Mouse (Mus musculus) midbrain, embryonic 10.5 days (tissue): ENCODE results near the gene Kcnj10. TPM values are rescaled to one million over a fixed set of nuclear protein-coding genes. Genes with fewer than 3 reads are reported as not detected.

Experiments
- DNase-seq: peaks from one replicate; pipeline ENCODE4 v3.0.0-alpha.2; 2017; ENCODE audit warnings: low spot score
- H3K27ac ChIP-seq: fragments of 300-500 bp; sonication (generic); replicated peaks from 2 replicates; pipeline ENCODE4 v1.5.1; 2016; ENCODE audit warnings: mild to moderate bottlenecking
- H3K27me3 ChIP-seq: fragments of 300-500 bp; sonication (generic); 2 replicates; pipeline ENCODE4 v1.6.1; 2016; ENCODE audit warnings: low read depth, mild to moderate bottlenecking; ENCODE audit not compliant: poor library complexity, severe bottlenecking
- H3K36me3 ChIP-seq: fragments of 300-500 bp; sonication (generic); 2 replicates; pipeline ENCODE4 v1.6.1; 2016; ENCODE audit warnings: mild to moderate bottlenecking, moderate library complexity
- H3K4me1 ChIP-seq: fragments of 300-500 bp; sonication (generic); 2 replicates; pipeline ENCODE4 v1.6.1; 2016
- H3K4me3 ChIP-seq: fragments of 300-500 bp; sonication (generic); 2 replicates; pipeline ENCODE4 v1.5.1; 2016; ENCODE audit warnings: mild to moderate bottlenecking, moderate library complexity
- H3K9me3 ChIP-seq: fragments of 300-500 bp; sonication (generic); replicated peaks from 2 replicates; pipeline ENCODE4 v1.6.1; 2016; ENCODE audit warnings: mild to moderate bottlenecking
- WGBS: fragments of 180-500 bp; shearing (Covaris S2); methylation state at CpG from one replicate; pipeline ENCODE4 v1.1.7; 2016; 5-methylcytosine and 5-hydroxymethylcytosine counted together
- polyA plus RNA-seq: library from polyadenylated mRNA; unstranded; fragments of >200 nt; fragmentation: Nextera tagmentation; extraction: Ambion mirVana; gene quantifications from 2 replicates; pipeline ENCODE4 v1.2.1, GENCODE M21; 2016

Gene Kcnj10
- polyA plus RNA-seq, 1 experiment from 2014 or later, result 0.46 TPM

DNA sequence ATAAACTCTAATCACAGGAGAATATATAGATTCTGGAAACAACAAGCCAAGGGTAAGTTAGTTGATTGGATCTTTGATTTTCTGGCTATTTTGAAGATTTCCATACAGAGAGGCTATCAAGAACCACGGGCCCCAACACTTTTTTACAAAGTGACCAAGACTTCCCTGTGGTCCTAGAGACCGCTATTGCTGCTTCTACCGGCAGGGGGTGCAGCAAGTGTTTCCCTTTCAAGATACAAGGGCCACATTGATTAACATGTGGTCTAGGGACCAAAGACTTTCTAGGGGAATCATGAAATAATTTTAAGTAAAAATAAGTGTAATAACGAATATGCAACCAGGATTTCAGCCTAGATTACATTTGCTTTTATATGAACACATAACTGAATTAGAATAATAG is 69.8 kb downstream of the Kcnj10 start:
- peak; percentile 60 for DNase-seq
- Histone ChIP-seq H3K36me3 (no peaks in the 10 kb centered on the region), H3K9me3 (no peaks in the 10 kb centered on the region), H3K4me3 (no peak overlapping the region), H3K27ac (no peak overlapping the region), H3K4me1 (peaks cover 8% of the 10 kb centered on the region), H3K27me3 (peaks cover 8% of the 10 kb centered on the region)
- WGBS, result 9% methylated on average over 4 of the region's 4 CpGs

DNA sequence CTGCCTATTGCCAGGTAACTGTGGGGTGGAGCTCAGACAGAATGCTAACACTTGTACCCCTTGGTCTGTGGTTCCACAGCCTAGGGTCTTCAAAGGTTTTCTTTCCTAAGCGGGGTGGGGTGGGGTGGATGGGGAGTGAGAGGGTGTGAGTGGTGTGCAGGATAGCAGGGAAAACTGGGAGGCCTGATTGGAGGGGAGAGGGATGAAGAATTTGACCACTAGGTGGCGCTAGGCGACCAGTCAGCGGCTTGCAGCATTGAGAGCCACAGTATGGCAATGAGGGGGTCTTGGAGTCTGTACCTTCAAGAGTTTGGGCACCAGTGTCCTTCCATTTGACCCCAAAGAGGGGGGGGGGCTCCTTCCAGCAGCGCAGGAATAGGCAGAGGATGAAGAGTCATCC is 71.2 kb downstream of the Kcnj10 start:
- no peaks in the 10 kb centered on the region for H3K9me3 ChIP-seq
- H3K27me3 ChIP-seq, result peaks cover 8% of the 10 kb centered on the region
- DNase-seq, result peak; percentile 83
- H3K36me3 ChIP-seq, result no peaks in the 10 kb centered on the region
- H3K4me1 ChIP-seq, result 0 out of 2 replicates have a peak, but pooled peaks cover 3% of the 10 kb centered on the region
- no peak overlapping the region for H3K27ac ChIP-seq
- 0% methylated on average over 5 of the region's 5 CpGs for WGBS
- no peak overlapping the region for H3K4me3 ChIP-seq

DNA sequence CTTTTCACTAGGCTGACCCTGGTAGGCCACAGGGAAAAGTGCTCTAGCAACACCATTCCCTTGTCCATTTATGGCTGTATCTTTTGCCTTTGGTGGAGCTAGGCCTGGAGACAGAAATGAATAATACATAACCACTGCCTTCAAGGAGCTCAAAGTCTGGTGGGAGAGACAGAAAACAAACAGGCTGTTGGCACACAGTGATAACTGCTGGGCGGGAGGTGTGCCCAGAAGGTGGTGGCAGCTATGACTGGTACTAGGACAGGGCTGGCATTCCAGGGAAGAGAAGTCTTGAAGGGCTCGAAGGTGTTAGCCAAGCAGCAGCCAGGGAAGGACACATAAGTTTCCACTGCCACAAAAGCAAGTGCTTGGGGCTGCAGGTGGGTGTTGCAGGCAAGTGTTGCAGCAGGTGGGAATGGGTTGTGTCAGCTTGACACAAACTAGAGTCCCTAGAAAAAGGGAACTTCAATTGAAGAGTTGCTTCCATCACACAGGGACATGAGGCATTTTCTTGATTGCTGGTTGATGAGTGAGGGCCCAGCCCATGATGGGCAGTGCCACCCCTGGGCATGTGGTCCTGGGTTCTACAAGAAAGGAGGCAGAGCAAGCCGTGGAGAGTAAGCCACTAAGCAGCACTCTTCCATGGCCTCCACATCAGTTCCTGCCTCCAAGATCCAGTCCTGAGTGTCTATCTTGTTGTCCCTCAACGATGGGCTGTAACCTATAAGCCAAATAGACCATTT is 72.7 kb downstream of the Kcnj10 start:
- peak; percentile 7 for DNase-seq
- Histone ChIP-seq H3K27me3 (peaks cover 4% of the 10 kb centered on the region; the same call in 1 of the 2 replicates), H3K4me3 (no peak overlapping the region), H3K4me1 (peaks cover 7% of the 10 kb centered on the region), H3K27ac (no peak overlapping the region), H3K36me3 (no peaks in the 10 kb centered on the region), H3K9me3 (no peaks in the 10 kb centered on the region)
- 89% methylated on average over 4 of the region's 4 CpGs for WGBS

DNA sequence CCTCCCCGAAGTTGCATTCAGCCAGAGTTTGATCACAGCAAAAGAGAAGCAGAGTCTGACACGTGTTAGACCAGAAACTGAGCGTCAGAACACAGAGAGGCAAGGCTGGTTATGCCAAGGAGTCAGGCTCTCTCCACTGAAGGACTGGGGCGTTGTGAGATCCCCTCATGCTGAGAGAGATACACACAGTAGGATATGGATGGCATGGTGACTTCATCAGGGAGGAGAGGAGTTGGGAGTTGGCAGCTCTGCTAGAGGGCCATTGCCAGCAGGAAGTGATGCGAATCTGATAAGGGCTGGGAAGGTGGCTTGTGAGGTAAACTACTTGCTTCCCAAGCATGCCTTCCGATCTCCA is 73.2 kb downstream of the Kcnj10 start:
- H3K4me1 ChIP-seq, result peaks cover 7% of the 10 kb centered on the region
- H3K9me3 ChIP-seq, result no peaks in the 10 kb centered on the region
- peaks cover 4% of the 10 kb centered on the region; the same call in 1 of the 2 replicates for H3K27me3 ChIP-seq
- no peaks in the 10 kb centered on the region for H3K36me3 ChIP-seq
- DNase-seq, result no peak
- H3K4me3 ChIP-seq, result no peak overlapping the region
- H3K27ac ChIP-seq, result no peak overlapping the region
- WGBS, result 88% methylated on average over 6 of the region's 6 CpGs

DNA sequence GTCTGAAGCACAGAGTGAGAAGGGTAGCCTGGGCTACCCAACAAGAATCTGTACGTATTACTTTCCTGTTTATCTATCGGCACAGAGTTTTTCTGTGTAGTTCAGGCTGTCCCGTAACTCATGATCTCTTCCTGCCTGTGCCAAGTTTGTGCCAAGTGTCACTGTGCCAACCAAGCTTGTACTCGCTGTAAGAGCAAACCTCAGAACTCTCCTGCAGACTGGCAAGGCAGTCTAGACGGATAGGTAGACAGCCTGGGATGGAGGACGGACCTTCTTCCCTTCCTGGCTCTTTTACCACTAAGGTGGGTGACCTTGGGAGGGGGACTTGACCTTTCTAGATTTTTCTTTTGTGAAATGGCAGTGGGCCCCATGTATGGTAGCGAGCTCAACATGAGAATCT is 74.1 kb downstream of the Kcnj10 start:
- Histone ChIP-seq H3K4me3 (no peak overlapping the region), H3K9me3 (no peaks in the 10 kb centered on the region), H3K27me3 (peaks cover 4% of the 10 kb centered on the region; the same call in 1 of the 2 replicates), H3K36me3 (no peaks in the 10 kb centered on the region), H3K27ac (no peak overlapping the region), H3K4me1 (peaks cover 4% of the 10 kb centered on the region)
- no peak for DNase-seq
- WGBS, result 84% methylated on average over 7 of the region's 7 CpGs

DNA sequence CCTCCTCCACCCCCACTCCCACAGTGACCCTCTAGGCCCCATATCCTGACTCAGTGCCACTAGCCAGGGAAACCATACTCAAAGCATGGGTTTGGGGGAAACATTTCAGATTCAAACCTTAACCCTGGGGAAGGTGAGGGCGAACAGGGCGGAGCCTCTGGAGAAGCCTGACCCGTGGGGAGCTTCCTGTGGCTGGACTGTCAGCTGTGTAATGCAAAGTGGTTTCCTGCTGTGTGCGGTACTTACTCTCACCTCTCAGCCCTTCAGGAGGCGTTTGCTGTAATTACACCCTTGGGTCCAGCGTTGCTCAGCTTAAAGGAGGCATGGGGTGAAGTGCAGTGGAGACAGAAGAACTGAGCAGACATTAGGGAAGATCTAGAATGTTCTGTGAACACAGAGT is 77.2 kb downstream of the Kcnj10 start:
- WGBS, result 11% methylated on average over 6 of the region's 6 CpGs
- Histone ChIP-seq H3K4me1 (peaks cover 4% of the 10 kb centered on the region), H3K27ac (no peak overlapping the region), H3K4me3 (no peak overlapping the region), H3K27me3 (no peaks in the 10 kb centered on the region), H3K9me3 (no peaks in the 10 kb centered on the region), H3K36me3 (no peaks in the 10 kb centered on the region)
- no peak for DNase-seq

DNA sequence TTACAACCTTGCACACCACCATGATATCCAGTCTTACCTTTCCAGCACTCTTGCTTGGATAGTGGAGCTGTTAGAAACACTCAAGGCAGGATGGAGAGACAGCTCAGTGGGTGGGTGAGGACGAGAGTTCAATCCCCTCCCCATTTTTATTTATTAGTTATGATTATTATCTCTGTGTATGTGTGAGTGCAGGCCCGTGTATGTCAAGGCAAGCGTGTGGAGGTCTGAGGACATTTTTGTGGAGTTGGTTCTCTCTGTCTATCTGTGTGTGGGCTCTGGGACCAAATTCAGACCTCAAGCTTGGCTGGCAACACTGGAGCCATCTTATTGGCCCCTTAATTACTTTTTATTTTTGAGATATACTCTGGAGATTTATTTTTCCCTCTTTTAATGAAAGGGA is 77.6 kb downstream of the Kcnj10 start:
- Histone ChIP-seq H3K27ac (no peak overlapping the region), H3K36me3 (no peaks in the 10 kb centered on the region)
- 82% methylated on average over 3 of the region's 3 CpGs for WGBS

DNA sequence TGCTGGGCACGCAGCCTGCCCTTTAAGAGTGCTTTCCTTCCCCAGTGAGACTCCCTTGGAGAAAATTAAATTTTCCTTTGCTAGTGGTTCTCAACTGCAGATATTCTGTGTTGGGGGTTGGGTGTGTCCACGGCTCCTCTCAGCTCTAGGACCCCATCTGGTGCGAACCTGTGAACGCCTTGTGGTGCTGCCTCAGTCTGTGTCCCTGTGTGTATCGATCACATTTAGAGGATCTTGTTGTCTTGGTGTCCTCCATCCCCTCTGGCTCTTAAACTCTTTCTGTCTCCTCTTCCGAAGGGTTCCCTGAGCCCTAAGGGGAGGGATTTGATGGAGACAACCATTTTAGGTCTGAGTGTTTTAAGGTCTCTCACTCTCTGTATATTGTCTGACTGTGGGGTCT is 79.2 kb downstream of the Kcnj10 start:
- Histone ChIP-seq H3K9me3 (no peaks in the 10 kb centered on the region), H3K4me3 (no peak overlapping the region), H3K27me3 (no peaks in the 10 kb centered on the region), H3K36me3 (no peaks in the 10 kb centered on the region), H3K4me1 (peaks cover 4% of the 10 kb centered on the region), H3K27ac (no peak overlapping the region)
- 87% methylated on average over 6 of the region's 6 CpGs for WGBS
- DNase-seq, result no peak

More for the DNA sequence above, 77.6 kb downstream of the Kcnj10 start:
- Histone ChIP-seq H3K9me3 (no peaks in the 10 kb centered on the region), H3K4me3 (no peak overlapping the region), H3K27me3 (no peaks in the 10 kb centered on the region), H3K4me1 (peaks cover 4% of the 10 kb centered on the region)
- DNase-seq, result no peak

DNA sequence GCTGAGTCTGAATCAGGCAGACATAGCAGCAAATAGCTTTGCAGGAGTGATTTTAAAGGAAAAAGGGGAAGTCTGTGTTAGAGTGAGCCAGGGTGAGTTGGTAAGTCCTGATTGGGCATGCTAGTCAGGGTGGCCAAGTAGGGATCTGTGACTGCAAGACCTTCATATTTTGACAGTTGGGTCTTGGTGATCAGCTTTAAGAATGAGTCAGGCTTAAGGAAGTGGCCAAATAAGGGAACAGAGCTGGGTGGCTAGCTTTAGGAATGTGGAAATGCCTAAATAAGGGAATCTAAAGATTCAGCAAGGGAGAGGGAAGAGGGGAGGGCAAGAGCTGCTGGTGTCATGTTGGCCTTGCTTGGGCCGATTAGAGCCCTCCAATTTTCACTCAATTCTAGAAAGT is 82.4 kb downstream of the Kcnj10 start:
- Histone ChIP-seq H3K4me3 (no peak overlapping the region), H3K9me3 (no peaks in the 10 kb centered on the region), H3K36me3 (no peaks in the 10 kb centered on the region), H3K27me3 (no peaks in the 10 kb centered on the region), H3K27ac (no peak overlapping the region), H3K4me1 (no peaks in the 10 kb centered on the region; the same call in 1 of the 2 replicates)
- 47% methylated on average over 1 of the region's 1 CpGs for WGBS
- DNase-seq, result no peak

Other genes with a start within 250 kb of the Kcnj10 start
- 166 and 175 TPM in 2 replicates for gene Pex19, start 214.5 kb upstream of the Kcnj10 start, polyA plus RNA-seq
- gene Dcaf8, start 193.1 kb upstream of the Kcnj10 start, polyA plus RNA-seq, result 124 and 138 TPM in 2 replicates
- 340 and 410 TPM in 2 replicates for gene Pea15a, start 134.4 kb upstream of the Kcnj10 start, polyA plus RNA-seq
- 1.3 and 1.8 TPM in 2 replicates for gene Casq1, start 121.3 kb upstream of the Kcnj10 start, polyA plus RNA-seq
- not detected in 2 replicates for gene Atp1a4, start 82.8 kb upstream of the Kcnj10 start, polyA plus RNA-seq
- 50.2 and 62.4 TPM in 2 replicates for gene Igsf8, start 79.6 kb upstream of the Kcnj10 start, polyA plus RNA-seq
- gene Atp1a2, start 43.1 kb upstream of the Kcnj10 start, polyA plus RNA-seq, result 3.0 and 4.3 TPM in 2 replicates
- 0.23 and 0.61 TPM in 2 replicates for gene Kcnj9, start 11.9 kb upstream of the Kcnj10 start, polyA plus RNA-seq
- gene Pigm, start 35.3 kb downstream of the Kcnj10 start, polyA plus RNA-seq, result 9.3 and 9.9 TPM in 2 replicates
- gene Slamf9, start 134.1 kb downstream of the Kcnj10 start, polyA plus RNA-seq, result 0.09 and 0.16 TPM in 2 replicates
- 76.2 and 95.8 TPM in 2 replicates for gene Igsf9, start 140.6 kb downstream of the Kcnj10 start, polyA plus RNA-seq
- 70.8 and 79.2 TPM in 2 replicates for gene Tagln2, start 158.8 kb downstream of the Kcnj10 start, polyA plus RNA-seq
- gene Cfap45, start 179.6 kb downstream of the Kcnj10 start, polyA plus RNA-seq, result 1.0 and 1.7 TPM in 2 replicates
- 0.17 TPM in 1 of 2 replicates, not detected in the other for gene Vsig8, start 214.7 kb downstream of the Kcnj10 start, polyA plus RNA-seq
- not detected in 2 replicates for gene Slamf8, start 249.4 kb downstream of the Kcnj10 start, polyA plus RNA-seq